Mouse (Mus musculus) liver, embryonic 16.5 days (tissue): ENCODE data around the gene Eef1akmt3. TPM values are rescaled to one million over a fixed set of nuclear protein-coding genes. Genes with fewer than 3 reads are reported as not detected.
A peak's percentile ranks its signal among the peaks of the same experiment; 100 is the strongest.
"Not testable (repeated sequence)": the region's sequence is repeated elsewhere in the genome, so short reads cannot be mapped to it uniquely, and the experiment has no call there.

Source experiments
- ATAC-seq: fragments of 200-750 bp; cut with Nextera tagmentation; 2 replicates; pipeline ENCODE4 v1.8.0; 2017; ENCODE audit warnings: low read depth, mild to moderate bottlenecking, moderate number of reproducible peaks, moderate library complexity
- H3K27ac ChIP-seq: fragments of 300-500 bp; sonication (generic); 2 replicates; pipeline ENCODE4 v1.5.1; 2014; ENCODE audit warnings: mild to moderate bottlenecking, low read length
- H3K27me3 ChIP-seq: fragments of 300-500 bp; sonication (generic); 2 replicates; pipeline ENCODE4 v1.6.1; 2014; ENCODE audit warnings: low read depth, low read length, mixed read lengths; ENCODE audit not compliant: control insufficient read depth, insufficient read depth
- H3K36me3 ChIP-seq: fragments of 300-500 bp; sonication (generic); 2 replicates; pipeline ENCODE4 v1.6.1; 2014; ENCODE audit warnings: mild to moderate bottlenecking; ENCODE audit not compliant: control insufficient read depth, insufficient read depth
- H3K4me1 ChIP-seq: fragments of 300-500 bp; sonication (generic); 2 replicates; pipeline ENCODE4 v1.6.1; 2014; ENCODE audit warnings: low read depth, low read length, mixed read lengths; ENCODE audit not compliant: control insufficient read depth
- H3K4me2 ChIP-seq: fragments of 300-500 bp; sonication (generic); 2 replicates; pipeline ENCODE4 v1.6.1; 2014; ENCODE audit warnings: low read depth, low read length, mixed read lengths
- H3K4me3 ChIP-seq: fragments of 300-500 bp; sonication (generic); 2 replicates; pipeline ENCODE4 v1.5.1; 2014; ENCODE audit warnings: low read depth, mild to moderate bottlenecking, low read length
- H3K9ac ChIP-seq: fragments of 300-500 bp; sonication (generic); 2 replicates; pipeline ENCODE4 v1.6.1; 2014; ENCODE audit warnings: low read depth, low read length
- H3K9me3 ChIP-seq: fragments of 300-500 bp; sonication (generic); replicated peaks from 2 replicates; pipeline ENCODE4 v1.6.1; 2016; ENCODE audit warnings: low read length; ENCODE audit not compliant: control insufficient read depth
- WGBS: fragments of 180-500 bp; shearing (Covaris S2); extraction: QIAGEN DNeasy Blood & Tissue Kit; methylation state at CpG from one replicate; pipeline ENCODE4 v1.1.7; 2014; ENCODE audit not compliant: insufficient replicate concordance; 5-methylcytosine and 5-hydroxymethylcytosine counted together
- polyA plus RNA-seq: library from polyadenylated mRNA; unstranded; fragments of >200 nt; fragmentation: Nextera tagmentation; extraction: Ambion mirVana; gene quantifications from 2 replicates; pipeline ENCODE4 v1.2.1, GENCODE M21; 2015

Eef1akmt3 gene
- polyA plus RNA-seq, 1 experiment from 2014 or later = 0.21 TPM

- H3K9ac ChIP-seq, H3K27me3 ChIP-seq, ATAC-seq, H3K4me3 ChIP-seq, H3K27ac ChIP-seq, H3K36me3 ChIP-seq, H3K9me3 ChIP-seq, H3K4me2 ChIP-seq: not testable (repeated sequence)
- WGBS = 63% methylated on average over 2 of the region's 2 CpGs
- peaks cover 40% of the 10 kb centered on the region for H3K4me1 ChIP-seq
Measured at GRCm38 (mm10) chr10:127072969-127073368, 31.7 kb upstream of the Eef1akmt3 start.

GRCm38 (mm10) chr10:127072270-127072669 is 31.0 kb upstream of the Eef1akmt3 start:
- peaks cover 37% of the 10 kb centered on the region for H3K4me1 ChIP-seq
- H3K27me3 ChIP-seq, H3K36me3 ChIP-seq, H3K9me3 ChIP-seq, ATAC-seq, H3K4me2 ChIP-seq, H3K4me3 ChIP-seq, H3K9ac ChIP-seq, H3K27ac ChIP-seq: not testable (repeated sequence)
- 76% methylated on average over 4 of the region's 4 CpGs for WGBS

- no peaks in the 10 kb centered on the region for H3K27me3 ChIP-seq
- H3K4me3 ChIP-seq = peak overlapping the region; percentile 73
- ATAC-seq = no peak
- H3K4me2 ChIP-seq = peak overlapping the region; percentile 77
- peaks cover 28% of the 10 kb centered on the region for H3K4me1 ChIP-seq
- H3K36me3 ChIP-seq = peaks cover 11% of the 10 kb centered on the region
- H3K9ac ChIP-seq = no peak overlapping the region
- WGBS = 46% methylated on average over 9 of the region's 9 CpGs
- no peak overlapping the region for H3K27ac ChIP-seq
- H3K9me3 ChIP-seq = no peaks in the 10 kb centered on the region
Measured at GRCm38 (mm10) chr10:127071203-127071602, 29.9 kb upstream of the Eef1akmt3 start.

- Histone ChIP-seq H3K4me2 (peak within 1 kb of the TSS; percentile 77), H3K9me3 (no peaks in the 10 kb centered on the region), H3K27me3 (no peaks in the 10 kb centered on the region), H3K9ac (peak within 1 kb of the TSS; percentile 67), H3K4me3 (peak within 1 kb of the TSS; percentile 73), H3K4me1 (peaks cover 29% of the 10 kb centered on the region), H3K27ac (peak within 1 kb of the TSS; percentile 78), H3K36me3 (peaks cover 18% of the 10 kb centered on the region)
- ATAC-seq = peak; percentile 88
- under 1% methylated on average over 36 of the region's 36 CpGs for WGBS
Measured at GRCm38 (mm10) chr10:127070190-127071121, 29.1 kb upstream of the Eef1akmt3 start, which contains the start of gene Tspan31. Gene Tspan31, minus strand, starts transcription at chr10:127070264.

- Histone ChIP-seq H3K27me3 (no peaks in the 10 kb centered on the region), H3K9me3 (no peaks in the 10 kb centered on the region), H3K36me3 (peaks cover 25% of the 10 kb centered on the region), H3K4me3 (peak overlapping the region; percentile 73), H3K27ac (peak overlapping the region; percentile 78), H3K9ac (peak overlapping the region; percentile 67), H3K4me1 (peaks cover 38% of the 10 kb centered on the region), H3K4me2 (peak overlapping the region; percentile 77)
- peak; percentile 20; the same call in 1 of the 2 replicates for ATAC-seq
- 5% methylated on average over 30 of the region's 30 CpGs for WGBS
Measured at GRCm38 (mm10) chr10:127069281-127070189, 28.2 kb upstream of the Eef1akmt3 start.

- Histone ChIP-seq H3K4me3 (peak overlapping the region; percentile 73), H3K27ac (peak overlapping the region; percentile 78), H3K9me3 (no peaks in the 10 kb centered on the region), H3K36me3 (peaks cover 25% of the 10 kb centered on the region), H3K27me3 (no peaks in the 10 kb centered on the region), H3K9ac (peak overlapping the region; percentile 67), H3K4me1 (peaks cover 39% of the 10 kb centered on the region), H3K4me2 (peak overlapping the region; percentile 77)
- WGBS = 44% methylated on average over 9 of the region's 9 CpGs
- no peak for ATAC-seq
Measured at GRCm38 (mm10) chr10:127068360-127069038, 27.2 kb upstream of the Eef1akmt3 start.

GRCm38 (mm10) chr10:127066519-127067018 is 25.3 kb upstream of the Eef1akmt3 start:
- Histone ChIP-seq H3K4me1 (peaks cover 42% of the 10 kb centered on the region), H3K9me3 (no peaks in the 10 kb centered on the region)
- ATAC-seq = no peak

GRCm38 (mm10) chr10:127065981-127066380 is 24.7 kb upstream of the Eef1akmt3 start:
- no peak overlapping the region for H3K27ac ChIP-seq
- no peak overlapping the region for H3K9ac ChIP-seq
- WGBS = 53% methylated on average over 9 of the region's 9 CpGs
- no peak for ATAC-seq
- H3K9me3 ChIP-seq = no peaks in the 10 kb centered on the region
- H3K27me3 ChIP-seq = peaks cover 16% of the 10 kb centered on the region
- peaks cover 38% of the 10 kb centered on the region for H3K4me1 ChIP-seq
- no peak overlapping the region for H3K4me3 ChIP-seq
- H3K36me3 ChIP-seq = peaks cover 25% of the 10 kb centered on the region
- H3K4me2 ChIP-seq = no peak overlapping the region

More at GRCm38 (mm10) chr10:127066519-127067018, 25.3 kb upstream of the Eef1akmt3 start:
- Histone ChIP-seq H3K36me3 (peaks cover 25% of the 10 kb centered on the region), H3K27me3 (peaks cover 11% of the 10 kb centered on the region), H3K27ac (no peak overlapping the region), H3K4me3 (no peak overlapping the region), H3K4me2 (no peak overlapping the region), H3K9ac (no peak overlapping the region)
- WGBS = 77% methylated on average over 14 of the region's 14 CpGs
